Mouse (Mus musculus) liver, postnatal 0 days (tissue): ENCODE measurements around the gene Cyp39a1. TPM values are rescaled to one million over a fixed set of nuclear protein-coding genes. Genes with fewer than 3 reads are reported as not detected.

Experiments used
- ATAC-seq: fragments of 200-750 bp; cut with Nextera tagmentation; 2 replicates; pipeline ENCODE4 v1.8.0; 2017; ENCODE audit warnings: mild to moderate bottlenecking, moderate library complexity
- DNase-seq: peaks from one replicate; pipeline ENCODE4 v3.0.0-alpha.2; 2016
- H3K27ac ChIP-seq: fragments of 300-500 bp; sonication (generic); 2 replicates; pipeline ENCODE4 v1.5.1; 2014; ENCODE audit warnings: antibody characterized with exemption, moderate library complexity, mild to moderate bottlenecking, low read depth
- H3K27me3 ChIP-seq: fragments of 300-500 bp; sonication (generic); 2 replicates; pipeline ENCODE4 v1.6.1; 2014; ENCODE audit warnings: low read length, control low read depth, mixed read lengths; ENCODE audit not compliant: insufficient read depth
- H3K36me3 ChIP-seq: fragments of 300-500 bp; sonication (generic); replicated peaks from 2 replicates; pipeline ENCODE4 v1.6.1; 2014; ENCODE audit warnings: mild to moderate bottlenecking, control low read depth, low read length, moderate library complexity, mixed read lengths; ENCODE audit not compliant: insufficient read depth
- H3K4me1 ChIP-seq: fragments of 300-500 bp; sonication (generic); 2 replicates; pipeline ENCODE4 v1.6.1; 2014; ENCODE audit warnings: antibody characterized with exemption, mild to moderate bottlenecking, control low read depth; ENCODE audit not compliant: insufficient read depth
- H3K4me2 ChIP-seq: fragments of 300-500 bp; sonication (generic); 2 replicates; pipeline ENCODE4 v1.6.1; 2014; ENCODE audit warnings: low read depth, mild to moderate bottlenecking, low read length, moderate library complexity, mixed read lengths
- H3K4me3 ChIP-seq: fragments of 300-500 bp; sonication (generic); 2 replicates; pipeline ENCODE4 v1.5.1; 2014; ENCODE audit warnings: low read depth, low read length
- H3K9ac ChIP-seq: fragments of 300-500 bp; sonication (generic); replicated peaks from 2 replicates; pipeline ENCODE4 v1.6.1; 2014; ENCODE audit warnings: mild to moderate bottlenecking, moderate library complexity
- H3K9me3 ChIP-seq: fragments of 300-500 bp; sonication (generic); 2 replicates; pipeline ENCODE4 v1.6.1; 2016; ENCODE audit warnings: mild to moderate bottlenecking, control low read depth, low read length, mixed read lengths
- CTCF ChIP-seq: sonication (generic); IDR thresholded peaks from 2 replicates; pipeline ENCODE4 v1.5.1; 2016; ENCODE audit warnings: antibody characterized with exemption, low read depth
- EP300 ChIP-seq: IDR thresholded peaks from 2 replicates; pipeline ENCODE4 v1.6.1; 2016; ENCODE audit warnings: antibody characterized with exemption, low read depth, mild to moderate bottlenecking
- WGBS: fragments of 180-500 bp; shearing (Covaris S2); extraction: QIAGEN DNeasy Blood & Tissue Kit; methylation state at CpG from one replicate; pipeline ENCODE4 v1.1.7; 2014; ENCODE audit not compliant: insufficient replicate concordance; 5-methylcytosine and 5-hydroxymethylcytosine counted together
- polyA plus RNA-seq: library from polyadenylated mRNA; unstranded; fragments of >200 nt; fragmentation: Nextera tagmentation; extraction: Ambion mirVana; gene quantifications from 2 replicates; pipeline ENCODE4 v1.2.1, GENCODE M21; 2015

Cyp39a1 gene
- polyA plus RNA-seq, 1 experiment from 2014 or later, result 70.6 TPM

DNA sequence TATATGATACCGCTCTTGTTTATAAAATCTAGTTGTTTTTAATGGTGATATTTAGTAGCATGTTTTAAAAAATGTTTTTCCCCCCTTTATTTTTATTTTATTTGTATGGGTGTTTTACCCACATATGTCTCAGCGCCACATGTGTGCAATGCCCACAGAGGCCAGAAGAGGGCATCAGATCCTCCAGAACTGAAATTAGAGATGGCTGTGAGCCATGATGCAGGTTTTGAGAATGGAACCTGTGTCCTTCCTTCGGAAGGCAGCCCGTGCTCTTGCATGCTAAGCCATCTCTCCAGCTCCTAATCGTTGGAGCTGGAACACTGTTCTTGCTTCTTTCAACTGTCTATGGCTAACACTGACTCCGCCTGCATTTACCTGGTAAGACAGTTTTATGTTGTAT is 33.8 kb downstream of the Cyp39a1 start:
- 62% methylated on average over 6 of the region's 6 CpGs for WGBS
- 0 out of 2 replicates have a peak, but pooled peaks cover 3% of the 10 kb centered on the region for H3K9me3 ChIP-seq
- DNase-seq, result peak; percentile 58

DNA sequence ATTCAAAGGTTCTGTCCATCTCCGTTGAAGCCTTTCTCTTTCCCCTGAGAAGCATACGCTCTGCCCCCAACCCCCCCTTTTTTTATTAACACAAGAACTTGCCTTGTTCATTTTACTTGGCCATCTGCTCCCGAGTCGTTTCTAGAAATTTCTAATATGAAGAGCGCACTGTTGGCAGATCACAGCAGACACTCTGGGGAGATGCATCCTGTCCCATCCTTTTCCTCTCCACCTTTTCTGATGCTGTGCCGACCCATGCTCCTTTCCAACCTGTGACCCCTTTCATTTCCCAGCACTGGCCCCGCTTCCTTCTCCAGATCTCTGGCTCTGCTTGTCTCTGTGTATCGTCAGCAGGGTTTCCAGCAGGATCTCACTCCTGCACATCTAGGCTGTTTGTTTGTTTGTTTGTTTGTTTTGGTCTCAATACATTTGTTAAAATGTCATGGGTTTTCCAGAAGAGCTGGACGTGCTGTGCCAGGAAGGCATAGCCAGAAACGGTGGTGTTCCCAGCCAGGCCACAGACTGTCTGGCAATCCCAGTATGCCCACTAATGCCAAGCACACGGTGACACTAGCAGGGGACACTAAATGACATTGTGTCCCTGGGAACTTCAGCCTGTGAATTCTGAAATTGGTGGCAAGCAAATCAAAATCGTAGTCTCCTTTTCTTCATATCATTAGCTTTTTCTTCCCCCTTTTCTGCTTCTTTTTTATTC is 37.1 kb downstream of the Cyp39a1 start:
- no peak overlapping the region for H3K9ac ChIP-seq
- H3K4me1 ChIP-seq, result no peaks in the 10 kb centered on the region
- no peaks in the 10 kb centered on the region for H3K9me3 ChIP-seq
- peaks cover 24% of the 10 kb centered on the region; the same call in 1 of the 2 replicates for H3K36me3 ChIP-seq
- no peak for DNase-seq
- TF ChIP-seq EP300, result no peak
- TF ChIP-seq CTCF, result no peak
- no peak overlapping the region for H3K4me3 ChIP-seq
- no peak for ATAC-seq
- H3K27me3 ChIP-seq, result no peaks in the 10 kb centered on the region
- H3K4me2 ChIP-seq, result no peak overlapping the region
- 77% methylated on average over 12 of the region's 12 CpGs for WGBS
- no peak overlapping the region for H3K27ac ChIP-seq

More for the DNA sequence above, 33.8 kb downstream of the Cyp39a1 start:
- no peak for ATAC-seq
- peak; percentile 72 for TF ChIP-seq CTCF
- no peak for TF ChIP-seq EP300
- H3K4me3 ChIP-seq, result no peak overlapping the region
- no peak overlapping the region for H3K9ac ChIP-seq
- peaks cover 16% of the 10 kb centered on the region; the same call in 1 of the 2 replicates for H3K36me3 ChIP-seq
- no peak overlapping the region for H3K27ac ChIP-seq
- no peak overlapping the region for H3K4me2 ChIP-seq
- no peaks in the 10 kb centered on the region for H3K4me1 ChIP-seq
- no peaks in the 10 kb centered on the region for H3K27me3 ChIP-seq

DNA sequence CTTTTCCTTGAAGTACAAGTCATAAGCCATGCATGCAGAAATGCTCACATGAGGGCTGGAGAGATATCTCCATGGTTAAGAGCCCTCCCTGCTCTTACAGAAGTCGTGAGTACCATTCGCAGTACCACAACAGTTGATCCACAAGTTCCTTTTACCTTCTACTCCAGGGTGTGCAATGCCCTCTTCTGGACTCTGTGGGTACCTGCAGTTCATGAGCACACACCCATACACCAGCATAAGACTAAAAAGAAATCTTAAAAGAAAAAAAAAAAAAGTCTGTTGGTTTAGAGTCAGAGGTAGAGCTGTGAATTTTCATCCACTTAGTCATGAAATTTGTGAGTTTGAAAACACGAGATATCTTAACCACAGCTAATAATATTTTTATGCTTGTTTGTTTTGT is 39.5 kb downstream of the Cyp39a1 start:
- no peak overlapping the region for H3K4me2 ChIP-seq
- DNase-seq (no peak), ATAC-seq (no peak)
- no peaks in the 10 kb centered on the region for H3K4me1 ChIP-seq
- no peak overlapping the region for H3K27ac ChIP-seq
- peaks cover 20% of the 10 kb centered on the region; the same call in 1 of the 2 replicates for H3K36me3 ChIP-seq
- no peak for TF ChIP-seq CTCF
- TF ChIP-seq EP300, result no peak
- no peak overlapping the region for H3K9ac ChIP-seq
- no peaks in the 10 kb centered on the region for H3K27me3 ChIP-seq
- no peak overlapping the region for H3K4me3 ChIP-seq
- no peaks in the 10 kb centered on the region for H3K9me3 ChIP-seq
- 79% methylated on average over 3 of the region's 3 CpGs for WGBS

DNA sequence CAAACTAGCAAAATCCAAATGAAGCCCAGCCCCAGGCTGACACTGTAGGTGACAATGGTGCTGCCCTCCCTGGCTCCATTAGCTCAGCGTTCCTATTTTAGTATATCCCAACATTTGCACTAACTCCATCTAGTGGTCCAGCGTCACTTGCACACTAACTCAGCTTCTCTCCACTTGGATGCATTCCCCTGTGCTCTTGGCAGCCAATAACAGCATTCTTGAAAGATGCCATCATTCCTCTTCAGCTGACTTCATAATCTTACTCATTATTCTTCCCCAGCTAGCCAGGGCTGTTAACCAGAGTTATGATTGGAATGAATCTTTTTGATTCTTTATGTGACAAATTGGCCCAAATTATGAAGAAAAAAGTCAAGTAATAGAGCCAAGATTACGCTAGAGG is 40.0 kb downstream of the Cyp39a1 start:
- ATAC-seq (no peak), DNase-seq (no peak)
- H3K36me3 ChIP-seq, result peaks cover 19% of the 10 kb centered on the region; the same call in 1 of the 2 replicates
- H3K4me2 ChIP-seq, result no peak overlapping the region
- no peak overlapping the region for H3K9ac ChIP-seq
- H3K27ac ChIP-seq, result no peak overlapping the region
- H3K27me3 ChIP-seq, result no peaks in the 10 kb centered on the region
- TF ChIP-seq CTCF, result no peak; the same call in 1 of the 2 replicates
- TF ChIP-seq EP300, result no peak
- 75% methylated on average over 3 of the region's 3 CpGs for whole genome bisulfite sequencing
- H3K4me3 ChIP-seq, result no peak overlapping the region
- no peaks in the 10 kb centered on the region for H3K9me3 ChIP-seq
- no peaks in the 10 kb centered on the region for H3K4me1 ChIP-seq

DNA sequence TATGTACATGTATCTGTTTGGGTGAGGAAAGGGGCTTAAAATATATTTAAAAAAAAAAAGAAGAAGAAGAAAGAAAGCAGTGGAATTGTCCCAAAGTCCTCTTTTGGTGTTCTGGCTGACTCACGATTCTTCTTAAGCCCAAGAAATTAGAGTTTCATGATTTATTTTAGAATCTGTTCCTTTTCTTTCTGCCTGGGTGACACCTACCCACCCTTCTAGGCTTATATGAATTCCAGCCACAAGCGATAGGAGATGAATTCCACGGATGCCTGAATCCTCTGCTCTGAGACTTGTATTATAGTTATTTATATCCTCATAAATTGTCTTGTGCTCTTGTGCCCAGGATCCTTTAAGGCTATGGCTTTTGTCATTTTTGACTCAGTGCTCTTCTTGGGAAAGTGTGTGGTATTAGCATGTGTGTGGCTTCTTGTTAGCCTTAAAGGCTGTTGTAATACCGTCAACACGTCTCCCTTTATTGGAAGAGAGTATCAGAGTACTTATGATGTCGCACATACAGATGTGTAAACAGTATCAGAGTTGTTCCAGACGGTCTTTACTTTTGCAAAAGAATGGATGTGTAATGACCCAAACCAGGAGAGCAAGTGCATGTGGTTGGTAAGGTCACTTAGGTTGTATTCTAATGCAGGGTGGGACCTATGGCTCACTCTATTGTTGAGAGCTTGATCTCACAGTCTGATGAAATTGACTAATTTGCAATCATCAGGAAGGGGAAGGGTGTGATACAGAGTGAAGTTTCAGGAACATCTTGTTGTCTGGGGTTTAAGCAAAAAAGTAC is 44.5 kb downstream of the Cyp39a1 start:
- H3K4me2 ChIP-seq, result no peak overlapping the region
- no peak overlapping the region for H3K9ac ChIP-seq
- H3K4me3 ChIP-seq, result no peak overlapping the region
- H3K36me3 ChIP-seq, result peaks cover 10% of the 10 kb centered on the region
- no peak for DNase-seq
- H3K9me3 ChIP-seq, result no peaks in the 10 kb centered on the region
- H3K27ac ChIP-seq, result no peak overlapping the region
- TF ChIP-seq EP300 (no peak), CTCF (no peak)
- WGBS, result 80% methylated on average over 7 of the region's 7 CpGs
- no peaks in the 10 kb centered on the region for H3K27me3 ChIP-seq
- ATAC-seq, result no peak
- H3K4me1 ChIP-seq, result no peaks in the 10 kb centered on the region

DNA sequence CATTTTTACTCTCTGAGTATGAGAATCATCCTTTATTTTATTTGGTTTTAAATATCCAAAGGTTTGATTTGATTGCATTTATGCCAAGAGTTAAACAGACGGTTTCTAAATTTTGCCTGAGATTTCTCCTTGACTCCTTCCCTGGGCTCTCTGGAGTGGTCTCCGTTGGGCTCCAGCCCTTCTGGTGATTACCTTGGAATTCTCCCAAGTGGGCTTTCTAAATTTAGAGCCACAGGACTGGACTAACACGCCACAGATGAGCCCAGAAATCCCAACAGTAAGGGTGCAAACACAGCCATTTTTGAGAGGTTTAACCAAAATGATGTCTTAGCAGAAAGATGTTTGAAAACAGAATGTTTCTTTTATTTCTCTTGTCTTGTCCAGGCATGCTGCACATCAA is 47.0 kb downstream of the Cyp39a1 start:
- DNase-seq, result no peak
- no peaks in the 10 kb centered on the region for H3K9me3 ChIP-seq
- ATAC-seq, result no peak
- no peak overlapping the region for H3K4me2 ChIP-seq
- no peak overlapping the region for H3K27ac ChIP-seq
- 69% methylated on average over 3 of the region's 3 CpGs for WGBS
- H3K36me3 ChIP-seq, result peaks cover 3% of the 10 kb centered on the region
- no peaks in the 10 kb centered on the region for H3K27me3 ChIP-seq
- H3K4me3 ChIP-seq, result no peak overlapping the region
- H3K4me1 ChIP-seq, result no peaks in the 10 kb centered on the region
- TF ChIP-seq CTCF (no peak), EP300 (no peak)
- no peak overlapping the region for H3K9ac ChIP-seq
